16 mouse cellular contexts compared by ENCODE assay signal in genomic region chr19:23968125-23968861, GRCm38 (mm10).
DNase-seq lines count a peak whose midpoint lies in the region; ATAC-seq lines count a peak whose summit lies in the region.
"Had no signal": no experiment of that assay in that cellular context is flagged by ENCODE, and none has a peak within 500 bp of the region (broad histone marks: within the 10 kb centered on the region; RNA-seq: fewer than 3 reads in every experiment).

No protein-coding gene starts in this region.

- no peaks in the 10 kb centered on the region for H3K36me3 ChIP-seq in intestine, embryonic 15.5 days
- H3K36me3 ChIP-seq: hindbrain, embryonic 12.5 days; liver, embryonic 13.5 days; stomach, embryonic 15.5 days had no signal

- DNase-seq in cerebellum, adult 9-10 months: peak; percentile 7
- no peak for DNase-seq in cerebellum, postnatal 4 days (ENCODE audit: low spot score in 2 of 2)
- DNase-seq in R1 (ENCODE audit: low read depth, low spot score): peak; percentile 23
- peak; percentile 74 for DNase-seq in lung, postnatal 14 days
- no peak for DNase-seq in cerebellum, adult 11-12 months
- no peak for DNase-seq in spleen, adult 12 weeks (ENCODE audit: low spot score)
- no peak for DNase-seq in cerebellum, adult 18-20 months
- DNase-seq: adrenal gland, postnatal 36 days; kidney, adult 9 months; liver, embryonic 13.5 days; right cerebral cortex, postnatal 4 days; thymus, postnatal 4 days had no signal

- no peak overlapping the region; the same call in 1 of the 2 replicates for H3K4me2 ChIP-seq in intestine, embryonic 15.5 days (replicated peaks)
- H3K4me2 ChIP-seq: hindbrain, embryonic 12.5 days; liver, embryonic 13.5 days; stomach, embryonic 15.5 days had no signal

- H3K27ac ChIP-seq in intestine, embryonic 15.5 days: peak overlapping the region; percentile 48; the same call in 1 of the 2 replicates
- H3K27ac ChIP-seq: hindbrain, embryonic 12.5 days; layer of hippocampus, adult 2 months; liver, embryonic 13.5 days had no signal

- H3K27me3 ChIP-seq in intestine, embryonic 15.5 days (replicated peaks): no peaks in the 10 kb centered on the region
- H3K27me3 ChIP-seq: hindbrain, embryonic 12.5 days; liver, embryonic 13.5 days; stomach, embryonic 15.5 days had no signal

- WGBS in intestine, embryonic 15.5 days: 56% methylated on average over 5 of the region's 5 CpGs

- H3K4me1 ChIP-seq in intestine, embryonic 15.5 days (replicated peaks): peaks cover 17% of the 10 kb centered on the region
- H3K4me1 ChIP-seq: liver, embryonic 13.5 days had no signal

- no peak overlapping the region for H3K4me3 ChIP-seq in intestine, embryonic 15.5 days (replicated peaks)
- H3K4me3 ChIP-seq: hindbrain, embryonic 12.5 days; layer of hippocampus, adult 2 months; liver, embryonic 13.5 days; stomach, embryonic 15.5 days had no signal

- H3K9me3 ChIP-seq in intestine, embryonic 15.5 days: no peaks in the 10 kb centered on the region
- H3K9me3 ChIP-seq: hindbrain, embryonic 12.5 days; liver, embryonic 13.5 days; stomach, embryonic 15.5 days had no signal

- peak; percentile 80 for ATAC-seq in intestine, embryonic 15.5 days

- H3K9ac ChIP-seq in intestine, embryonic 15.5 days: no peak overlapping the region
- H3K9ac ChIP-seq: hindbrain, embryonic 12.5 days; liver, embryonic 13.5 days; stomach, embryonic 15.5 days had no signal

Comparison
In these comparisons a context has a peak if more than half of its experiments do, and no peak if none do; other contexts are left out.
1. DNase-seq: peak in cerebellum, adult 9-10 months (single experiment), R1 (single experiment) and lung, postnatal 14 days (single experiment); none in cerebellum, postnatal 4 days (0 of 2), cerebellum, adult 11-12 months (single experiment), spleen, adult 12 weeks (single experiment) and cerebellum, adult 18-20 months (0 of 2).